ENCODE assay signal across 8 mouse cellular contexts in genomic region chr7:19457414-19458071, GRCm38 (mm10). TPM values are rescaled to one million over a fixed set of nuclear protein-coding genes. Genes with fewer than 3 reads are reported as not detected.
DNase-seq lines count a peak whose midpoint lies in the region; ATAC-seq lines count a peak whose summit lies in the region.

No protein-coding gene starts in this region.

- no peaks in the 10 kb centered on the region for H3K27me3 ChIP-seq in megakaryocyte, embryonic 14.5 days (replicated peaks)
- no peaks in the 10 kb centered on the region for H3K27me3 ChIP-seq in intestine, embryonic 14.5 days (replicated peaks; ENCODE audit: control insufficient read depth, insufficient read depth, low read length)

- peak; percentile 39 for DNase-seq in cerebellum, adult 8-10 months
- DNase-seq in cerebellum, adult 9-11 months: no peak
- no peak for DNase-seq in intestine, embryonic 14.5 days (ENCODE audit: low spot score)
- DNase-seq in natural killer cell, adult 2 months (ENCODE audit: low spot score in 2 of 2): peak; percentile 12 to 16
- DNase-seq in right cerebral cortex, postnatal 36 days (ENCODE audit: low spot score in 2 of 2): no peak
- DNase-seq in retina, embryonic 14.5 days (ENCODE audit: low spot score): no peak

- peaks cover 41% of the 10 kb centered on the region for H3K36me3 ChIP-seq in megakaryocyte, embryonic 14.5 days (replicated peaks; ENCODE audit: low read length)
- 0 out of 2 replicates have a peak, but pooled peaks cover 8% of the 10 kb centered on the region for H3K36me3 ChIP-seq in intestine, embryonic 14.5 days (ENCODE audit: control insufficient read depth, insufficient read depth, low read length)

- H3K27ac ChIP-seq in intestine, embryonic 14.5 days (ENCODE audit: low read depth): peak overlapping the region; percentile 65; the same call in 1 of the 2 replicates

- H3K9me3 ChIP-seq in megakaryocyte, embryonic 14.5 days: no peaks in the 10 kb centered on the region
- no peaks in the 10 kb centered on the region for H3K9me3 ChIP-seq in intestine, embryonic 14.5 days (ENCODE audit: control insufficient read depth, low read length)

- no peak for ATAC-seq in megakaryocyte, adult 5-6 weeks (ENCODE audit: poor library complexity, severe bottlenecking)
- peak; percentile 12; the same call in 1 of the 2 replicates for ATAC-seq in intestine, embryonic 14.5 days (replicated peaks; ENCODE audit: low FRiP score, low TSS enrichment, low read depth)

- peak overlapping the region; percentile 44 for H3K9ac ChIP-seq in intestine, embryonic 14.5 days (ENCODE audit: low read length)

- 6% methylated on average over 14 of the region's 14 CpGs for WGBS in intestine, embryonic 14.5 days

- H3K4me3 ChIP-seq in megakaryocyte, embryonic 14.5 days (replicated peaks): peak overlapping the region; percentile 93
- H3K4me3 ChIP-seq in intestine, embryonic 14.5 days (ENCODE audit: low read depth, low read length): peak overlapping the region; percentile 91

- peaks cover 71% of the 10 kb centered on the region for H3K4me1 ChIP-seq in megakaryocyte, embryonic 14.5 days
- peaks cover 14% of the 10 kb centered on the region for H3K4me1 ChIP-seq in intestine, embryonic 14.5 days (replicated peaks; ENCODE audit: control insufficient read depth, insufficient read depth, low read length)

- peak overlapping the region; percentile 83 for H3K4me2 ChIP-seq in intestine, embryonic 14.5 days (ENCODE audit: low read length)

RNA-seq across cellular contexts. Expression of gene Mark4, which starts 1.1 kb away (rescaled TPM):
- 102 and 169 TPM in 2 replicates for polyA plus RNA-seq in megakaryocyte, embryonic 14.5 days (2012; ENCODE audit: insufficient read depth, low replicate concordance)
- 11.4 and 14.7 TPM in 2 replicates for total RNA-seq in megakaryocyte, adult 5-6 weeks (2015)
- 6.4 and 9.4 TPM in 2 replicates for total RNA-seq in megakaryocyte, adult 5-6 weeks (2017)
- 7.5 and 8.5 TPM in 2 replicates for polyA plus RNA-seq in intestine, embryonic 14.5 days (2014; fragmentation: Nextera tagmentation; extraction: Ambion mirVana)

RNA-seq across cellular contexts. Expression of gene Exoc3l2, which starts 5.6 kb away (rescaled TPM):
- polyA plus RNA-seq in megakaryocyte, embryonic 14.5 days (2012; ENCODE audit: insufficient read depth, low replicate concordance): 40.8 and 53.6 TPM in 2 replicates
- 0.09 and 0.14 TPM in 2 replicates for total RNA-seq in megakaryocyte, adult 5-6 weeks (2015)
- 0.28 and 0.62 TPM in 2 replicates for total RNA-seq in megakaryocyte, adult 5-6 weeks (2017)
- 0.76 and 0.90 TPM in 2 replicates for polyA plus RNA-seq in intestine, embryonic 14.5 days (2014; fragmentation: Nextera tagmentation; extraction: Ambion mirVana)

RNA-seq across cellular contexts. Expression of gene Bloc1s3, which starts 50.6 kb away (rescaled TPM):
- 5.5 and 6.5 TPM in 2 replicates for polyA plus RNA-seq in megakaryocyte, embryonic 14.5 days (2012; ENCODE audit: insufficient read depth, low replicate concordance)
- 3.9 and 6.2 TPM in 2 replicates for total RNA-seq in megakaryocyte, adult 5-6 weeks (2015)
- total RNA-seq in megakaryocyte, adult 5-6 weeks (2017): 2.7 and 4.0 TPM in 2 replicates
- 0.93 and 1.2 TPM in 2 replicates for polyA plus RNA-seq in intestine, embryonic 14.5 days (2014; fragmentation: Nextera tagmentation; extraction: Ambion mirVana)

RNA-seq across cellular contexts. Expression of gene Trappc6a, which starts 50.7 kb away (rescaled TPM):
- 608 and 613 TPM in 2 replicates for polyA plus RNA-seq in megakaryocyte, embryonic 14.5 days (2012; ENCODE audit: insufficient read depth, low replicate concordance)
- total RNA-seq in megakaryocyte, adult 5-6 weeks (2015): 27.1 and 32.1 TPM in 2 replicates
- total RNA-seq in megakaryocyte, adult 5-6 weeks (2017): 15.3 and 18.0 TPM in 2 replicates
- polyA plus RNA-seq in intestine, embryonic 14.5 days (2014; fragmentation: Nextera tagmentation; extraction: Ambion mirVana): 113 TPM in 2 replicates

RNA-seq across cellular contexts. Expression of gene Ckm, which starts 53.0 kb away (rescaled TPM):
- 0.96 TPM in 1 of 2 replicates, not detected in the other for polyA plus RNA-seq in megakaryocyte, embryonic 14.5 days (2012; ENCODE audit: insufficient read depth, low replicate concordance)
- 0.14 and 0.18 TPM in 2 replicates for total RNA-seq in megakaryocyte, adult 5-6 weeks (2015)
- total RNA-seq in megakaryocyte, adult 5-6 weeks (2017): 0.26 and 0.45 TPM in 2 replicates
- 0.60 and 1.1 TPM in 2 replicates for polyA plus RNA-seq in intestine, embryonic 14.5 days (2014; fragmentation: Nextera tagmentation; extraction: Ambion mirVana)

Comparison
In these comparisons a context has a peak if more than half of its experiments do, and no peak if none do; other contexts are left out.
1. DNase-seq: peak in cerebellum, adult 8-10 months (single experiment) and natural killer cell, adult 2 months (2 of 2); none in cerebellum, adult 9-11 months (single experiment), intestine, embryonic 14.5 days (single experiment), right cerebral cortex, postnatal 36 days (0 of 2) and retina, embryonic 14.5 days (single experiment).
2. RNA of gene Mark4, which starts 1.1 kb away (polyA plus RNA-seq): 102 to 169 TPM in megakaryocyte, embryonic 14.5 days; 7.5 to 8.5 TPM in intestine, embryonic 14.5 days; every median in the first group is over 10 times any median in the second.
3. RNA of gene Exoc3l2, which starts 5.6 kb away (polyA plus RNA-seq): 40.8 to 53.6 TPM in megakaryocyte, embryonic 14.5 days; 0.76 to 0.90 TPM in intestine, embryonic 14.5 days; every median in the first group is over 10 times any median in the second.